Mouse (Mus musculus): ENCODE results near the gene Lhb. TPM values are rescaled to one million over a fixed set of nuclear protein-coding genes. Genes with fewer than 3 reads are reported as not detected.

Gene Lhb
- polyA plus RNA-seq, 1 experiment from 2014 or later, result not detected

Small RNA genes within 50 kb of the gene (microRNA-seq; reads per million reads assigned to microRNA genes)
- not detected for gene Gm22133

Other genes starting within 250 kb of the Lhb start
- gene Gfy, start 241.3 kb upstream of the Lhb start, polyA plus RNA-seq (2016; fragmentation: Nextera tagmentation; extraction: Ambion mirVana), result 0.15 TPM in 1 of 2 replicates, not detected in the other
- 0.33 TPM in 1 of 2 replicates, not detected in the other for gene Pth2, start 239.8 kb upstream of the Lhb start, polyA plus RNA-seq (2016; fragmentation: Nextera tagmentation; extraction: Ambion mirVana)
- gene Ccdc155, start 215.9 kb upstream of the Lhb start, polyA plus RNA-seq (2016; fragmentation: Nextera tagmentation; extraction: Ambion mirVana), result 0.57 and 0.66 TPM in 2 replicates
- 1.0 TPM in 2 replicates for gene Dkkl1, start 208.7 kb upstream of the Lhb start, polyA plus RNA-seq (2016; fragmentation: Nextera tagmentation; extraction: Ambion mirVana)
- 337 and 380 TPM in 2 replicates for gene Tead2, start 205.1 kb upstream of the Lhb start, polyA plus RNA-seq (2016; fragmentation: Nextera tagmentation; extraction: Ambion mirVana)
- gene Cd37, start 181.7 kb upstream of the Lhb start, polyA plus RNA-seq (2016; fragmentation: Nextera tagmentation; extraction: Ambion mirVana), result 1.1 TPM in 2 replicates
- gene Slc6a16, start 179.7 kb upstream of the Lhb start, polyA plus RNA-seq (2016; fragmentation: Nextera tagmentation; extraction: Ambion mirVana), result not detected in 2 replicates
- not detected in 2 replicates for gene Slc6a21, start 143.3 kb upstream of the Lhb start, polyA plus RNA-seq (2016; fragmentation: Nextera tagmentation; extraction: Ambion mirVana)
- 8.3 and 8.9 TPM in 2 replicates for gene Trpm4, start 87.0 kb upstream of the Lhb start, polyA plus RNA-seq (2016; fragmentation: Nextera tagmentation; extraction: Ambion mirVana)
- 0.31 and 0.42 TPM in 2 replicates for gene Hrc, start 85.5 kb upstream of the Lhb start, polyA plus RNA-seq (2016; fragmentation: Nextera tagmentation; extraction: Ambion mirVana)
- 6.0 and 8.9 TPM in 2 replicates for gene Ppfia3, start 53.8 kb upstream of the Lhb start, polyA plus RNA-seq (2016; fragmentation: Nextera tagmentation; extraction: Ambion mirVana)
- gene Lin7b, start 50.2 kb upstream of the Lhb start, polyA plus RNA-seq (2016; fragmentation: Nextera tagmentation; extraction: Ambion mirVana), result 0.47 and 0.81 TPM in 2 replicates
- gene Snrnp70, start 25.1 kb upstream of the Lhb start, polyA plus RNA-seq (2016; fragmentation: Nextera tagmentation; extraction: Ambion mirVana), result 295 TPM in 2 replicates
- gene Kcna7, start 15.2 kb upstream of the Lhb start, polyA plus RNA-seq (2016; fragmentation: Nextera tagmentation; extraction: Ambion mirVana), result not detected in 2 replicates
- 0.46 and 0.87 TPM in 2 replicates for gene Ntf5, start 7.1 kb upstream of the Lhb start, polyA plus RNA-seq (2016; fragmentation: Nextera tagmentation; extraction: Ambion mirVana)
- gene Gys1, start 14.0 kb downstream of the Lhb start, polyA plus RNA-seq (2016; fragmentation: Nextera tagmentation; extraction: Ambion mirVana), result 39.0 and 41.6 TPM in 2 replicates
- 235 and 237 TPM in 2 replicates for gene Ruvbl2, start 17.3 kb downstream of the Lhb start, polyA plus RNA-seq (2016; fragmentation: Nextera tagmentation; extraction: Ambion mirVana)
- 5,105 and 5,277 TPM in 2 replicates for gene Ftl1, start 39.1 kb downstream of the Lhb start, polyA plus RNA-seq (2016; fragmentation: Nextera tagmentation; extraction: Ambion mirVana)
- 247 and 254 TPM in 2 replicates for gene Bax, start 46.1 kb downstream of the Lhb start, polyA plus RNA-seq (2016; fragmentation: Nextera tagmentation; extraction: Ambion mirVana)
- gene Tulp2, start 61.1 kb downstream of the Lhb start, polyA plus RNA-seq (2016; fragmentation: Nextera tagmentation; extraction: Ambion mirVana), result 0.12 and 0.20 TPM in 2 replicates
- gene Gm45808, start 66.0 kb downstream of the Lhb start, polyA plus RNA-seq (2016; fragmentation: Nextera tagmentation; extraction: Ambion mirVana), result not detected in 2 replicates
- 6.4 and 7.2 TPM in 2 replicates for gene Dhdh, start 68.0 kb downstream of the Lhb start, polyA plus RNA-seq (2016; fragmentation: Nextera tagmentation; extraction: Ambion mirVana)
- gene Nucb1, start 89.6 kb downstream of the Lhb start, polyA plus RNA-seq (2016; fragmentation: Nextera tagmentation; extraction: Ambion mirVana), result 99.3 and 106 TPM in 2 replicates
- 16.4 and 17.7 TPM in 2 replicates for gene Ppp1r15a, start 105.4 kb downstream of the Lhb start, polyA plus RNA-seq (2016; fragmentation: Nextera tagmentation; extraction: Ambion mirVana)
- gene Plekha4, start 105.5 kb downstream of the Lhb start, polyA plus RNA-seq (2016; fragmentation: Nextera tagmentation; extraction: Ambion mirVana), result 1.1 and 1.2 TPM in 2 replicates
- 0.39 and 0.63 TPM in 2 replicates for gene Hsd17b14, start 134.1 kb downstream of the Lhb start, polyA plus RNA-seq (2016; fragmentation: Nextera tagmentation; extraction: Ambion mirVana)
- gene Bcat2, start 149.3 kb downstream of the Lhb start, polyA plus RNA-seq (2016; fragmentation: Nextera tagmentation; extraction: Ambion mirVana), result 38.2 and 39.1 TPM in 2 replicates
- gene Fgf21, start 194.7 kb downstream of the Lhb start, polyA plus RNA-seq (2016; fragmentation: Nextera tagmentation; extraction: Ambion mirVana), result not detected in 2 replicates
- gene Fut1, start 196.5 kb downstream of the Lhb start, polyA plus RNA-seq (2016; fragmentation: Nextera tagmentation; extraction: Ambion mirVana), result 0.07 TPM in 1 of 2 replicates, not detected in the other
- 0.25 TPM in 1 of 2 replicates, not detected in the other for gene Izumo1, start 201.0 kb downstream of the Lhb start, polyA plus RNA-seq (2016; fragmentation: Nextera tagmentation; extraction: Ambion mirVana)
- gene Rasip1, start 206.7 kb downstream of the Lhb start, polyA plus RNA-seq (2016; fragmentation: Nextera tagmentation; extraction: Ambion mirVana), result 4.5 and 4.7 TPM in 2 replicates
- 1.7 and 3.1 TPM in 2 replicates for gene Mamstr, start 219.2 kb downstream of the Lhb start, polyA plus RNA-seq (2016; fragmentation: Nextera tagmentation; extraction: Ambion mirVana)
- 0.12 TPM in 2 replicates for gene Fut2, start 245.6 kb downstream of the Lhb start, polyA plus RNA-seq (2016; fragmentation: Nextera tagmentation; extraction: Ambion mirVana)